Comparison of ENCODE assay signal across 8 mouse cellular contexts in genomic region chr1:36596114-36596513, GRCm38 (mm10). TPM values are rescaled to one million over a fixed set of nuclear protein-coding genes. Genes with fewer than 3 reads are reported as not detected.
DNase-seq lines count a peak whose midpoint lies in the region; ATAC-seq and TF ChIP-seq lines count a peak whose summit lies in the region.

No protein-coding gene starts in this region.

- WGBS in hindbrain, embryonic 16.5 days: 7% methylated on average over 4 of the region's 4 CpGs
- 39% methylated on average over 4 of the region's 4 CpGs for WGBS in limb, embryonic 15.5 days

- no peak overlapping the region for H3K4me2 ChIP-seq in hindbrain, embryonic 16.5 days (ENCODE audit: low read length)
- no peak overlapping the region for H3K4me2 ChIP-seq in limb, embryonic 15.5 days
- peak overlapping the region; percentile 50 for H3K4me2 ChIP-seq in myocyte (ENCODE audit: low read depth)

- H3K4me1 ChIP-seq in hindbrain, embryonic 16.5 days (ENCODE audit: control insufficient read depth, insufficient read depth, low read depth, low read length): peaks cover 7% of the 10 kb centered on the region
- H3K4me1 ChIP-seq in limb, embryonic 15.5 days: peaks cover 11% of the 10 kb centered on the region

- H3K9me3 ChIP-seq in hindbrain, embryonic 16.5 days (ENCODE audit: control insufficient read depth, low read length): no peaks in the 10 kb centered on the region
- no peaks in the 10 kb centered on the region for H3K9me3 ChIP-seq in limb, embryonic 15.5 days

- peak overlapping the region; percentile 70 for H3K27ac ChIP-seq in hindbrain, embryonic 16.5 days (ENCODE audit: low read depth, low read length)
- H3K27ac ChIP-seq in limb, embryonic 15.5 days: peak overlapping the region; percentile 35

- no peak overlapping the region for H3ac ChIP-seq in myocyte (ENCODE audit: control insufficient read depth, insufficient read length)

- no peak overlapping the region for H3K4me3 ChIP-seq in hindbrain, embryonic 16.5 days (ENCODE audit: low read length)
- H3K4me3 ChIP-seq in limb, embryonic 15.5 days: no peak overlapping the region
- H3K4me3 ChIP-seq in myocyte: no peak overlapping the region

- no peaks in the 10 kb centered on the region for H3K36me3 ChIP-seq in hindbrain, embryonic 16.5 days (ENCODE audit: control insufficient read depth, insufficient read depth, low read length)
- no peaks in the 10 kb centered on the region for H3K36me3 ChIP-seq in limb, embryonic 15.5 days
- no peaks in the 10 kb centered on the region for H3K36me3 ChIP-seq in myocyte (ENCODE audit: control insufficient read depth, insufficient read depth)

- H3K27me3 ChIP-seq in hindbrain, embryonic 16.5 days (replicated peaks; ENCODE audit: control insufficient read depth, insufficient read depth, low read length): no peaks in the 10 kb centered on the region
- H3K27me3 ChIP-seq in limb, embryonic 15.5 days: no peaks in the 10 kb centered on the region
- H3K27me3 ChIP-seq in myocyte (ENCODE audit: control insufficient read depth, insufficient read depth, insufficient read length): no peaks in the 10 kb centered on the region

- no peak for TF ChIP-seq POLR2A in myocyte (IDR thresholded peaks at IDR 0.05; ENCODE audit: insufficient read length, low read depth)

- ATAC-seq in hindbrain, embryonic 16.5 days: peak; percentile 92
- no peak for ATAC-seq in limb, embryonic 15.5 days (ENCODE audit: insufficient number of reproducible peaks, low FRiP score, low TSS enrichment, low read depth)

- no peak overlapping the region for H3K9ac ChIP-seq in hindbrain, embryonic 16.5 days (ENCODE audit: low read depth, low read length)
- H3K9ac ChIP-seq in limb, embryonic 15.5 days: no peak overlapping the region

- H3K79me2 ChIP-seq in myocyte (ENCODE audit: control insufficient read depth, insufficient read depth): no peaks in the 10 kb centered on the region

- DNase-seq in layer of hippocampus, adult 11-12 months (ENCODE audit: low spot score): peak; percentile 45
- no peak for DNase-seq in layer of hippocampus, adult 9-10 months (ENCODE audit: low spot score)
- peak; percentile 57 for DNase-seq in embryo, embryonic 9.5 days (ENCODE audit: extremely low spot score)
- no peak for DNase-seq in thymus, postnatal 0 days (ENCODE audit: low spot score)
- DNase-seq in thymus, adult 18-20 months: no peak

TF ChIP-seq in myocyte, 11 proteins besides CTCF, POLR2A, EP300 and RAD21:
- TF ChIP-seq POLR2AphosphoS2 (IDR thresholded peaks at IDR 0.05; ENCODE audit: insufficient read length, low read depth) (no peak), MYOD1 (IDR thresholded peaks at IDR 0.05; ENCODE audit: control insufficient read depth in 1 of 3, insufficient read length in 2 of 3, low read depth in 2 of 3) (no peak), E2F4 (IDR thresholded peaks at IDR 0.05; ENCODE audit: insufficient read depth) (no peak), MYOG (IDR thresholded peaks at IDR 0.05; ENCODE audit: control insufficient read depth in 1 of 3, insufficient read depth in 1 of 3, insufficient read length in 2 of 3, low read depth in 2 of 3) (no peak), TCF12 (IDR thresholded peaks at IDR 0.05; ENCODE audit: insufficient read depth, poor library complexity, severe bottlenecking) (no peak), TCF3 (IDR thresholded peaks at IDR 0.05; ENCODE audit: insufficient read length, low read depth) (no peak), SRF (IDR thresholded peaks at IDR 0.05; ENCODE audit: control insufficient read depth, insufficient read length, low read depth) (no peak), REST (IDR thresholded peaks at IDR 0.05; ENCODE audit: insufficient read depth, insufficient read length) (no peak), CEBPB (IDR thresholded peaks at IDR 0.05; ENCODE audit: insufficient read depth, poor library complexity, severe bottlenecking) (no peak), MAX (IDR thresholded peaks at IDR 0.05; ENCODE audit: low read depth) (no peak), USF1 (IDR thresholded peaks at IDR 0.05; ENCODE audit: low read depth) (no peak)

RNA-seq across cellular contexts. Expression of gene Sema4c, which starts 38.0 kb away (rescaled TPM):
- polyA plus RNA-seq in hindbrain, embryonic 16.5 days (2015; fragmentation: Nextera tagmentation; extraction: Ambion mirVana): 19.1 and 21.2 TPM in 2 replicates
- 15.4 and 18.1 TPM in 2 replicates for polyA plus RNA-seq in limb, embryonic 15.5 days (2015; fragmentation: Nextera tagmentation; extraction: Ambion mirVana)
- polyA plus RNA-seq in myocyte (2012; fragmentation: generic; extraction: Trizol): 30.7 TPM
- 5.5 and 6.0 TPM in 2 replicates for polyA plus RNA-seq in thymus, postnatal 0 days (2015; fragmentation: Nextera tagmentation; extraction: Ambion mirVana)

RNA-seq across cellular contexts. Expression of gene Ankrd39, which starts 48.9 kb away (rescaled TPM):
- polyA plus RNA-seq in hindbrain, embryonic 16.5 days (2015; fragmentation: Nextera tagmentation; extraction: Ambion mirVana): 31.0 and 33.8 TPM in 2 replicates
- polyA plus RNA-seq in limb, embryonic 15.5 days (2015; fragmentation: Nextera tagmentation; extraction: Ambion mirVana): 21.7 and 24.0 TPM in 2 replicates
- polyA plus RNA-seq in myocyte (2012; fragmentation: generic; extraction: Trizol): 17.9 TPM
- 20.0 and 22.7 TPM in 2 replicates for polyA plus RNA-seq in thymus, postnatal 0 days (2015; fragmentation: Nextera tagmentation; extraction: Ambion mirVana)

RNA-seq across cellular contexts. Expression of gene Gm42417, which starts 56.9 kb away (rescaled TPM):
- 0.30 and 0.57 TPM in 2 replicates for polyA plus RNA-seq in hindbrain, embryonic 16.5 days (2015; fragmentation: Nextera tagmentation; extraction: Ambion mirVana)
- 0.31 and 0.38 TPM in 2 replicates for polyA plus RNA-seq in limb, embryonic 15.5 days (2015; fragmentation: Nextera tagmentation; extraction: Ambion mirVana)
- polyA plus RNA-seq in myocyte (2012; fragmentation: generic; extraction: Trizol): 0.13 TPM
- polyA plus RNA-seq in thymus, postnatal 0 days (2015; fragmentation: Nextera tagmentation; extraction: Ambion mirVana): 0.26 and 0.60 TPM in 2 replicates

RNA-seq across cellular contexts. Expression of gene Ankrd23, which starts 59.4 kb away (rescaled TPM):
- polyA plus RNA-seq in hindbrain, embryonic 16.5 days (2015; fragmentation: Nextera tagmentation; extraction: Ambion mirVana): 12.2 and 19.8 TPM in 2 replicates
- 19.5 and 20.6 TPM in 2 replicates for polyA plus RNA-seq in limb, embryonic 15.5 days (2015; fragmentation: Nextera tagmentation; extraction: Ambion mirVana)
- 78.6 TPM for polyA plus RNA-seq in myocyte (2012; fragmentation: generic; extraction: Trizol)
- polyA plus RNA-seq in thymus, postnatal 0 days (2015; fragmentation: Nextera tagmentation; extraction: Ambion mirVana): 10.0 and 12.0 TPM in 2 replicates

Comparison
In these comparisons a context has a peak if more than half of its experiments do, and no peak if none do; other contexts are left out.
1. DNase-seq: peak in layer of hippocampus, adult 11-12 months (single experiment) and embryo, embryonic 9.5 days (single experiment); none in layer of hippocampus, adult 9-10 months (single experiment), thymus, postnatal 0 days (single experiment) and thymus, adult 18-20 months (0 of 2).